Mouse (Mus musculus) midbrain, embryonic 13.5 days (tissue): Measurements from ENCODE around the gene Ddx21. TPM values are rescaled to one million over a fixed set of nuclear protein-coding genes. Genes with fewer than 3 reads are reported as not detected.

Experiments
- ATAC-seq: fragments of 200-750 bp; cut with Nextera tagmentation; 2 replicates; pipeline ENCODE4 v1.8.0; 2017; ENCODE audit warnings: mild to moderate bottlenecking, moderate TSS enrichment, moderate library complexity
- H3K27ac ChIP-seq: fragments of 300-500 bp; sonication (generic); 2 replicates; pipeline ENCODE4 v1.5.1; 2015; ENCODE audit warnings: inconsistent platforms, mild to moderate bottlenecking, moderate library complexity
- H3K27me3 ChIP-seq: fragments of 300-500 bp; sonication (generic); 2 replicates; pipeline ENCODE4 v1.6.1; 2015; ENCODE audit warnings: mild to moderate bottlenecking, inconsistent platforms
- H3K36me3 ChIP-seq: fragments of 300-500 bp; sonication (generic); 2 replicates; pipeline ENCODE4 v1.6.1; 2015; ENCODE audit warnings: mild to moderate bottlenecking, inconsistent platforms
- H3K4me1 ChIP-seq: fragments of 300-500 bp; sonication (generic); replicated peaks from 2 replicates; pipeline ENCODE4 v1.6.1; 2015; ENCODE audit warnings: inconsistent platforms
- H3K4me2 ChIP-seq: fragments of 300-500 bp; sonication (generic); replicated peaks from 2 replicates; pipeline ENCODE4 v1.6.1; 2015; ENCODE audit warnings: moderate library complexity, mild to moderate bottlenecking, inconsistent platforms
- H3K4me3 ChIP-seq: fragments of 300-500 bp; sonication (generic); replicated peaks from 2 replicates; pipeline ENCODE4 v1.5.1; 2015; ENCODE audit warnings: mild to moderate bottlenecking, inconsistent platforms
- H3K9ac ChIP-seq: fragments of 300-500 bp; sonication (generic); replicated peaks from 2 replicates; pipeline ENCODE4 v1.6.1; 2015; ENCODE audit warnings: mild to moderate bottlenecking, inconsistent platforms
- H3K9me3 ChIP-seq: fragments of 300-500 bp; sonication (generic); 2 replicates; pipeline ENCODE4 v1.6.1; 2016; ENCODE audit warnings: mild to moderate bottlenecking, inconsistent platforms
- WGBS: fragments of 180-500 bp; shearing (Covaris S2); methylation state at CpG from one replicate; pipeline ENCODE4 v1.1.7; 2015; 5-methylcytosine and 5-hydroxymethylcytosine counted together
- polyA plus RNA-seq: library from polyadenylated mRNA; unstranded; fragments of >200 nt; fragmentation: Nextera tagmentation; extraction: Ambion mirVana; gene quantifications from 2 replicates; pipeline ENCODE4 v1.2.1, GENCODE M21; 2015

Gene Ddx21
- polyA plus RNA-seq, 1 experiment from 2014 or later, result 18.2 TPM

DNA sequence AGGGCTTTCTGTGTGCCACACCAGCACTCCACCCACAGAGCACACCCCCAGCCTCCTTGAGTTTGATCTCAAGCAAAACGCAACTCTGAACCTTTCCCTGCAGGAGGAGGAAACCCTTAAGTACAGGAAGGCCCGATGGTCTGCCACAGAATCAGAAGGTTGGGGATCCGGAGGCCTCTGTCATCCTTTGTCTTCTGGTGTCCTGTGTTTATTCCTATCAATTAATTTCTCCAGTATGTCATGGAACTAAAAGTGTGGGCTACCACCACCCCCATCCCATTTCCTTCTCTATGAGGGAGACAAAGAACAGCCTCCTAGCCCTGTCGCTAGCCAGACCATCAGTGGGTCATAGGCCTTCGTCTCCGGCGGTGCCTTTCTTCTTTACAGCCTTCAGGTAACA is 67.6 kb downstream of the Ddx21 start:
- Histone ChIP-seq H3K4me1 (no peaks in the 10 kb centered on the region), H3K27ac (no peak overlapping the region), H3K4me2 (no peak overlapping the region), H3K9ac (no peak overlapping the region), H3K36me3 (no peaks in the 10 kb centered on the region), H3K9me3 (no peaks in the 10 kb centered on the region), H3K27me3 (no peaks in the 10 kb centered on the region), H3K4me3 (no peak overlapping the region)
- WGBS, result 88% methylated on average over 7 of the region's 7 CpGs
- no peak for ATAC-seq

DNA sequence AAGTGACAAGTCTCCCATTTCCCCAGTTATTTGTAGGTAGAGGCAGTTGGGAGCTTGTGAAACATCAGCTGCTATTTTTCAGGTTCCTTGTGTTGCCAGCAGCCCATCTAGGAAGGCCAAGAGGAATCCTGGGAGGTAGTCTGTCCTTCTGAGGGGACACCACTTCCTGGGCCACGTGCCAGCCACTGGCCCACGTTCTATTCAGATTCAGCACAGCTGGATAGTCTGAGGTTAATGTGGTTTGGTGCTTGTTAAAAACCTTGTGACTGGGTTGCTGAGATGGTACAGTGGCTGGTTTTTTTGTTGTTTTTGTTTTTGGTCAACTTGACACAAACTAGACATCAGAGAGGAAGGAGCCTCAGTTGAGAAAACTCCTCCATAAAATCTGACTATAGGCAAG is 69.2 kb downstream of the Ddx21 start:
- WGBS, result 67% methylated on average over 2 of the region's 2 CpGs
- no peak for ATAC-seq
- Histone ChIP-seq H3K4me1 (no peaks in the 10 kb centered on the region), H3K9ac (no peak overlapping the region), H3K36me3 (no peaks in the 10 kb centered on the region), H3K27me3 (no peaks in the 10 kb centered on the region), H3K9me3 (no peaks in the 10 kb centered on the region), H3K27ac (no peak overlapping the region), H3K4me3 (no peak overlapping the region), H3K4me2 (no peak overlapping the region)

Other genes with a start within 250 kb of the Ddx21 start
- gene Hk1, start 222.4 kb downstream of the Ddx21 start, polyA plus RNA-seq, result 70.0 and 72.9 TPM in 2 replicates
- 0.13 and 0.14 TPM in 2 replicates for gene Hkdc1, start 179.8 kb downstream of the Ddx21 start, polyA plus RNA-seq
- gene 4930507D05Rik, start 152.8 kb downstream of the Ddx21 start, polyA plus RNA-seq, result 1.2 and 1.4 TPM in 2 replicates
- gene Supv3l1, start 152.5 kb downstream of the Ddx21 start, polyA plus RNA-seq, result 23.3 and 23.6 TPM in 2 replicates
- gene Vps26a, start 115.5 kb downstream of the Ddx21 start, polyA plus RNA-seq, result 68.5 and 69.2 TPM in 2 replicates
- 7.3 and 8.7 TPM in 2 replicates for gene Srgn, start 74.8 kb downstream of the Ddx21 start, polyA plus RNA-seq
- gene Kif1bp, start 23.8 kb downstream of the Ddx21 start, polyA plus RNA-seq, result 62.1 and 69.1 TPM in 2 replicates
- 102 and 110 TPM in 2 replicates for gene Ddx50, start 48.9 kb upstream of the Ddx21 start, polyA plus RNA-seq
- gene Stox1, start 123.8 kb upstream of the Ddx21 start, polyA plus RNA-seq, result 2.3 and 2.9 TPM in 2 replicates
- gene Ccar1, start 190.0 kb upstream of the Ddx21 start, polyA plus RNA-seq, result 132 and 136 TPM in 2 replicates